Mouse (Mus musculus) lung, postnatal 0 days (tissue): ENCODE results near the gene Pax4.

Experiments used
- CTCF ChIP-seq: IDR thresholded peaks from 2 replicates; pipeline ENCODE4 v1.5.1; 2016; ENCODE audit warnings: antibody characterized with exemption, mild to moderate bottlenecking
- EP300 ChIP-seq: IDR thresholded peaks from 2 replicates; pipeline ENCODE4 v1.6.1; 2016; ENCODE audit warnings: antibody characterized with exemption, mild to moderate bottlenecking, control low read depth

- TF ChIP-seq EP300 = no peak
- TF ChIP-seq CTCF = no peak
Measured at GRCm38 (mm10) chr6:28431538-28431855, 17.7 kb downstream of the Pax4 start.
